Mouse (Mus musculus) embryonic facial prominence, embryonic 14.5 days (tissue): ENCODE measurements around the gene Bcat1. TPM values are rescaled to one million over a fixed set of nuclear protein-coding genes. Genes with fewer than 3 reads are reported as not detected.

Experiments used
- ATAC-seq: fragments of 200-750 bp; cut with Nextera tagmentation; 2 replicates; pipeline ENCODE4 v1.8.0; 2017; ENCODE audit warnings: low read depth, moderate number of reproducible peaks, moderate TSS enrichment
- DNase-seq: peaks from one replicate; pipeline ENCODE4 v3.0.0-alpha.2; 2015; ENCODE audit warnings: low spot score
- H3K27ac ChIP-seq: fragments of 300-500 bp; sonication (generic); replicated peaks from 2 replicates; pipeline ENCODE4 v1.5.1; 2014; ENCODE audit warnings: low read depth, mild to moderate bottlenecking, low read length, moderate library complexity
- H3K27me3 ChIP-seq: fragments of 300-500 bp; sonication (generic); replicated peaks from 2 replicates; pipeline ENCODE4 v1.6.1; 2014; ENCODE audit warnings: low read length; ENCODE audit not compliant: control insufficient read depth, insufficient read depth
- H3K36me3 ChIP-seq: fragments of 300-500 bp; sonication (generic); 2 replicates; pipeline ENCODE4 v1.6.1; 2014; ENCODE audit warnings: low read length, mixed read lengths; ENCODE audit not compliant: control insufficient read depth, insufficient read depth
- H3K4me1 ChIP-seq: fragments of 300-500 bp; sonication (generic); 2 replicates; pipeline ENCODE4 v1.6.1; 2014; ENCODE audit warnings: antibody characterized with exemption, low read length; ENCODE audit not compliant: control insufficient read depth, insufficient read depth
- H3K4me2 ChIP-seq: fragments of 300-500 bp; sonication (generic); 2 replicates; pipeline ENCODE4 v1.6.1; 2014; ENCODE audit warnings: low read depth, mild to moderate bottlenecking, low read length, moderate library complexity, mixed read lengths
- H3K4me3 ChIP-seq: fragments of 300-500 bp; sonication (generic); 2 replicates; pipeline ENCODE4 v1.5.1; 2014; ENCODE audit warnings: low read depth, mild to moderate bottlenecking, low read length
- H3K9ac ChIP-seq: fragments of 300-500 bp; sonication (generic); 2 replicates; pipeline ENCODE4 v1.6.1; 2014; ENCODE audit warnings: low read depth, mild to moderate bottlenecking, low read length, moderate library complexity, mixed read lengths
- H3K9me3 ChIP-seq: fragments of 300-500 bp; sonication (generic); 2 replicates; pipeline ENCODE4 v1.6.1; 2016; ENCODE audit warnings: low read length; ENCODE audit not compliant: control insufficient read depth
- WGBS: fragments of 180-500 bp; shearing (Covaris S2); extraction: QIAGEN DNeasy Blood & Tissue Kit; methylation state at CpG from one replicate; pipeline ENCODE4 v1.1.7; 2014; 5-methylcytosine and 5-hydroxymethylcytosine counted together
- polyA plus RNA-seq: library from polyadenylated mRNA; unstranded; fragments of >200 nt; fragmentation: Nextera tagmentation; extraction: Ambion mirVana; gene quantifications from 2 replicates; pipeline ENCODE4 v1.2.1, GENCODE M21; 2014

Gene Bcat1
- polyA plus RNA-seq, 1 experiment from 2014 or later, result 34.7 TPM

DNA sequence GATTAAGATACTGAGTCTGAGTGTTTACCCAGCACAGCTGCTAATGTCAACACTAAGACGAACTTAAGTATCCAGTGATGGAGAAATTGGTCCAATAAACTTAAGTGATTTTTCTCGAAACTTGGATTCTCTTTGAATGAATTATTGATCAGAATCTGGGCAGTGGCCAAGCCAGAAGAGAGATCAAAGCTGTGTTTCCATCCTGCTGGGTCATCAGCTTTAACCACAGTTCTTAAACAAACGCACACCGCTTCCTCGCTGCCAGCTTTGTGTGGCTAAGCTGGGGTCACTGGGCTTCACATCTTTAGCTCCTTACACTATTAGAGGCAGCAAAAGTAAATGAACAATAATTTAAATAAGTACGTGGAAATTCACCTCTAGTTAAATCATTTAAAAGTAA, 108.4 kb downstream of the Bcat1 start:
- no peak for ATAC-seq
- 56% methylated on average over 6 of the region's 6 CpGs for WGBS

DNA sequence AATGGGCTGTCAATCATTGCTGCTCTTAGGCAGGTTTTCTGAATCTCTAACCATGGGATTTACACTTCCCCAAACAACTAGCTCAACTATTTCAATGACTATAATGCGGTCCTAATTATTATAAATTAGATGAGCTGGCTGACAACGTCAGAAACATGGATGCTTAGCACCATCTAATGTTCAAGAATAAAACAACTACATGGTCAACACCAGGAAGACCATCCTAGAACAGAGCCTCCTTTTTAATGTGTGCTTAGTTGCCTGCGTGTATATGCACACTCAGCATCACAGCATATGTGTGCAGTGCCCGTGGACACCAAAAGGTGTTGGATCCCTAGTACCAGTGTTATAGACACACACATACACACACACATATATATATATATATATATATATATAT, 111.8 kb downstream of the Bcat1 start:
- no peak overlapping the region for H3K4me3 ChIP-seq
- no peak overlapping the region for H3K9ac ChIP-seq
- no peak overlapping the region for H3K27ac ChIP-seq
- DNase-seq (no peak), ATAC-seq (no peak)
- H3K27me3 ChIP-seq, result no peaks in the 10 kb centered on the region
- H3K4me2 ChIP-seq, result no peak overlapping the region
- 71% methylated on average over 4 of the region's 4 CpGs for WGBS
- H3K36me3 ChIP-seq, result no peaks in the 10 kb centered on the region
- 0 out of 2 replicates have a peak, but pooled peaks cover 1% of the 10 kb centered on the region for H3K9me3 ChIP-seq
- no peaks in the 10 kb centered on the region for H3K4me1 ChIP-seq

More for the DNA sequence above, 108.4 kb downstream of the Bcat1 start:
- no peaks in the 10 kb centered on the region for H3K9me3 ChIP-seq
- H3K9ac ChIP-seq, result no peak overlapping the region
- H3K27me3 ChIP-seq, result no peaks in the 10 kb centered on the region
- no peaks in the 10 kb centered on the region for H3K4me1 ChIP-seq
- no peak overlapping the region for H3K4me3 ChIP-seq
- H3K27ac ChIP-seq, result no peak overlapping the region
- no peak overlapping the region for H3K4me2 ChIP-seq
- no peaks in the 10 kb centered on the region for H3K36me3 ChIP-seq
- DNase-seq, result no peak

DNA sequence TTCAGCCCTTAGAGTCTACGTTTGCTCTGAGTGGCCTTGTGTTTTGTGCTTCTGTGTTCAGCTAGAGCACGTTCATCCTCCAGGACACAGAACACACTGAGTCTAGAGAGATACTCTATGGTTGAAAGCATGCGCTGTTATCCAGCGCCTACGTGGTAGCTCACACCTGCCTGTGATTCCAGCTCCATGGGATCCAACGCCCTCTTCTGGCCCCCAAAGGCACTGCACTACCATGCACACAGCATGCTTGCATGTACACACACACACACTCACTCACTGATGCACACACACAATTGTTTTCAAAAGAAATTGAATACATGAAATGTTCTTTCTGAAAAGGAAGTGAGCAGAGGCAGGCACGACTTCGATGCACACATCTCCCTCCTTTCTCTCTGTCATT, 112.8 kb downstream of the Bcat1 start:
- no peaks in the 10 kb centered on the region for H3K27me3 ChIP-seq
- H3K4me1 ChIP-seq, result no peaks in the 10 kb centered on the region
- DNase-seq (no peak), ATAC-seq (no peak)
- no peak overlapping the region for H3K4me3 ChIP-seq
- WGBS, result 77% methylated on average over 8 of the region's 8 CpGs
- no peak overlapping the region for H3K27ac ChIP-seq
- no peak overlapping the region for H3K9ac ChIP-seq
- H3K4me2 ChIP-seq, result no peak overlapping the region
- H3K9me3 ChIP-seq, result 0 out of 2 replicates have a peak, but pooled peaks cover 5% of the 10 kb centered on the region
- no peaks in the 10 kb centered on the region for H3K36me3 ChIP-seq

DNA sequence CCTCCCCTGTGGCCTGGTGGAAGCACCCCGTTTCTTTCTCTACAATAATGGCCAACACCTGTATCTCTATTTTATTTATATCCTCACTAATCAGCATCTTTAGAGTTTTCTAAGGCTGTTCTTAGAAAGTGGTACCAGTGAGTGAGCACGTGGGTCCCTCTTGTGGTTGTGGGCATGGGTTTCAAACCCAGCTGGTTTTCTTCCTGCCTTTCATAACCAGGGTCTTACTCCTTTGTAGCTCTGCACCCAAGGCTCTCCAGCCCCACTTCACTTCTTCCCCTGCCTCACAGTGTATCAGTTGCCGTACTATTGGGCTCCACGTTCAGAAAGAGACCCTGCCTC, 114.0 kb downstream of the Bcat1 start:
- H3K27ac ChIP-seq, result no peak overlapping the region
- ATAC-seq (no peak), DNase-seq (no peak)
- no peak overlapping the region for H3K4me3 ChIP-seq
- 0 out of 2 replicates have a peak, but pooled peaks cover 5% of the 10 kb centered on the region for H3K9me3 ChIP-seq
- no peak overlapping the region for H3K9ac ChIP-seq
- H3K4me1 ChIP-seq, result no peaks in the 10 kb centered on the region
- no peak overlapping the region for H3K4me2 ChIP-seq
- no peaks in the 10 kb centered on the region for H3K36me3 ChIP-seq
- 55% methylated on average over 4 of the region's 4 CpGs for WGBS
- no peaks in the 10 kb centered on the region for H3K27me3 ChIP-seq

DNA sequence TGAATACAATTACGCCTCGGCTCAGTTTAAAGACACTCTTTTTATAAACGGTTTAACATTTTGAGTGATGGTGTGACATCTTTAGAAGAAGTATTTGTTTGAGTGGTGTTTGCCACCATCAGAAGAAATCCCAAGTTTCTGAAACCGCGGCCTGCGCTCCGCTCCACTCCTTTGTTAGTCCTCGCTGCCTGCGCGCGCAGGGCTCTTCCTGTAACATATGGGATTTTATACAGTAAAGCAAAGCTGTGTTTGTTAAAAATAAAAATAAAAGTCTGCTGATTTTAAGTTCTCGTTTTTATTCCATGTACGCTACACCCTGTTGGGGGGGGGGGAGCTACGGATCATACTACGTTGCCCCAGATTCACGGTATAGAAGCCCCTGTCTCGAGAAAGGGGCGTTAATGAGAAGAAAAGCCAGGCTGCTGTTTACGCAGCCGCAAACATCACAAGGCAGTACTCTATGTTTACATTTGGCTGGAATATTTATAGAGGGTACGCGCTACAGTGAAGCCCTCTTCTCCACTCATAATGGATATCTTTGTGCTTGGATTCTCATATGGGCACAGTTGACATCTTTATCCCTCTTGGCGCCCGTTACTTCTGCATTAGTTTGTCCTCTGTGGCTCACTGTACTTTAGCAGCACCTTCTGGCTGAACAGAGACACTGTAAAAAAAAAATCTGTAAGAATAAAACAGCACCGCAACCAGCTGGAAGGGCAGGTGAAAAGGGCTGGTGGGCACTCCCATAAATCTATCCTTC, 114.6 kb downstream of the Bcat1 start:
- peak overlapping the region; percentile 33 for H3K27ac ChIP-seq
- peak; percentile 67 for DNase-seq
- ATAC-seq, result 0 out of 2 replicates have a peak, but pooled peaks have one; percentile 41

DNA sequence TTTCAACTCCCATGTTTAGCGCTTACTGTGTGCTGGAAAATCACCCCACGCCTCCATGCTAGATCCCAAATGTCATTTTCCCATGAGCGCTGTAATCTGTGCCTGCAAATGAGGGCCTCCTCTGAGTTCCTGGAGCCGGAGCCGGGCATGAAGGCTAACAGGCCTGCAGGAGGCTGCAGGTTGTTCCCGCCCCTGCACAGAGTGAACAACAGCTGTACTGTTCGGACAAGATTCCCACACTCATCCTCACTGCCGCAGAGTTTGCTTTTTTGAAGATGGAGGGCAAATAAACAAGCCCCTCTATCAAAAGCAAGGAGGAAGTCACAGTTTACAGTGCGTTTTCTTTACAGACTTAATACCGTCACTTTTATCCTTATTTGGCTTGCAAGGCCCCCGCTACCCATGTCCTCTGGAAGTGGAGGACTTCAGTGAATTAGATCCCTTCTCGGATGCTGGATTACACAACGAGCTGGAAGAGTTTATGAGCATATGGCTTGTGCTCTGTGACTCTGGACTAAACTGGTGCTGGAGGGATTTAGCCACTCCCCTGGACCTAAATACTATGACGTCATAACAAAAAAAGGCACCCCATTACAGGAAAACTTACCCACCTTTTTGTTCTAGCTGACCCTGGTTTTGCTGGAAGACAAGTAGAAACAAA, 120.0 kb downstream of the Bcat1 start:
- no peak for DNase-seq
- Histone ChIP-seq H3K4me1 (peaks cover 2% of the 10 kb centered on the region; the same call in 1 of the 2 replicates), H3K27me3 (no peaks in the 10 kb centered on the region), H3K9ac (no peak overlapping the region), H3K4me2 (no peak overlapping the region), H3K4me3 (no peak overlapping the region), H3K9me3 (0 out of 2 replicates have a peak, but pooled peaks cover 5% of the 10 kb centered on the region), H3K27ac (no peak overlapping the region), H3K36me3 (no peaks in the 10 kb centered on the region)
- no peak for ATAC-seq
- 54% methylated on average over 14 of the region's 14 CpGs for WGBS

More for the DNA sequence above, 114.6 kb downstream of the Bcat1 start:
- Histone ChIP-seq H3K9me3 (0 out of 2 replicates have a peak, but pooled peaks cover 5% of the 10 kb centered on the region), H3K4me3 (no peak overlapping the region), H3K4me2 (no peak overlapping the region), H3K4me1 (no peaks in the 10 kb centered on the region), H3K9ac (no peak overlapping the region), H3K27me3 (no peaks in the 10 kb centered on the region), H3K36me3 (no peaks in the 10 kb centered on the region)
- 71% methylated on average over 25 of the region's 25 CpGs for WGBS

DNA sequence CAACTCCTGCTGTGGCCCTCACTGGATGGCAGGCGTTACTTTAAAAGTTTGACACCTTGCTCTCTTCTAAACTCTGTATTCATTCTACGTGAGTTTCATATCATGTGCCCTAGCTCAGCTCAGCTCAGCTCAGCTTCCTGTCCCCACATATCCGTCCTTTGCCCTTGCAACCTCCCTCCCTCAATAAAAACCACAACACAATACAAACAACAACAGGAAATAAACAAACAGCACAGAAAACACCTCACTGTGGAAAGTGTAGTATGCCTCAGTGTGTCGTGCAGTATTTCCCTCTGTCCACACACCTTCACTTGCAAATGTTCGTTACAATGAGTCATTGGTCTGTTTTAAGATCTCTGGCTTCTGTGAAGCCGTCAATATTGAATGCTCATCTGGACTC, 123.1 kb downstream of the Bcat1 start:
- Histone ChIP-seq H3K36me3 (no peaks in the 10 kb centered on the region), H3K27me3 (no peaks in the 10 kb centered on the region), H3K4me3 (no peak overlapping the region), H3K4me1 (peaks cover 2% of the 10 kb centered on the region; the same call in 1 of the 2 replicates), H3K4me2 (no peak overlapping the region), H3K9me3 (no peaks in the 10 kb centered on the region), H3K9ac (no peak overlapping the region), H3K27ac (no peak overlapping the region)
- no peak for DNase-seq
- no peak for ATAC-seq
- WGBS, result 92% methylated on average over 6 of the region's 6 CpGs

DNA sequence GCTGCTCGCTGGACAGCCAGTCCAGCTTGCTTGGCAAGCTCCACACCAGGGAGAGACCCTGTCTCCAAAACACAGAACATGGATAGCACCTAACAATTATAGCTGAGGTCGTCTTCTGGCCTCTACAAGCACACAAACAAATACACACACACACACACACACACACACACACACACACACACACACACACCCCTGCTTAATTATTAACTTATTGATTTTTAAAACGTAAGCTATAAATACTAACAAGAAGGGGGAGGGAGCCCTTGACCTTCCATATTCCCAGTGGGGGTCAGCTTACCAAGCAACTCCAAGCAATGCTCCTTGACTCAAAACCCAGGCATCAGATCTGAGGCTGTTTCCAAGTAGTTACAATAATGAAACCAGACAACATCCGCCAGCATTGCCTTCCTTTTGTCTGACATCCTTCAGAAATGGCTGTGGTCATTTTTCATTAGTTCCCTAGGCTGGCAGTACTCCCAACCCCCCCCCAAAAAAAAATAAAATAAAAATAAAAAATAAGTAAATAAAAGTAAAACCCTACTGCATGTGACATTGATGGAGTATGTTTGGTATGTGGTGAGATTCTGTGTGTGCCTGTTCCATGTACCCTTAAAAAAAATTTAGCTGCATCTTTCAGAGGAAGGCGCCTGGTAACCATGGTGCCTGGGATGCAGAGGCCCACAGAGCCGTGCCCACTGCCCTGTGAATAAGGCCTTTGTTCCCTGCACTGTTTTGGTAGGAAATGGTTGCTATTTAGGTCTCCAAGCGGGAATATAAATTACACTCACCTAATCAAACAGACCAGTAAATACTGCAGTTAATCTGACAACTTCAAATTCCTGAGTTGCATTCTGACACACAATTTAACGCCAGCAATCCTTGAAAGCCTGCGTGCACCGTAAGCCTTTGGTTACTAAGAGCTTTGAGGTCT, 131.3 kb downstream of the Bcat1 start:
- Histone ChIP-seq H3K4me2 (no peak overlapping the region), H3K36me3 (no peaks in the 10 kb centered on the region), H3K4me3 (no peak overlapping the region), H3K9ac (no peak overlapping the region), H3K4me1 (no peaks in the 10 kb centered on the region), H3K27ac (peak overlapping the region; percentile 50; the same call in 1 of the 2 replicates), H3K9me3 (no peaks in the 10 kb centered on the region), H3K27me3 (no peaks in the 10 kb centered on the region)
- ATAC-seq (peak; percentile 90), DNase-seq (peak; percentile 46)
- 32% methylated on average over 10 of the region's 10 CpGs for WGBS
